ENCODE assay signal across 8 mouse cellular contexts in genomic region chr5:102045636-102046616, GRCm38 (mm10). TPM values are rescaled to one million over a fixed set of nuclear protein-coding genes. Genes with fewer than 3 reads are reported as not detected.
DNase-seq lines count a peak whose midpoint lies in the region; ATAC-seq and TF ChIP-seq lines count a peak whose summit lies in the region.

No protein-coding gene starts in this region.

- no peaks in the 10 kb centered on the region for H3K27me3 ChIP-seq in Patski

- DNase-seq in frontal cortex, postnatal 14 days (ENCODE audit: low spot score in 2 of 2) = no peak
- DNase-seq in Patski (ENCODE audit: low read depth, low spot score) (no peak), liver (peak; percentile 88)
- DNase-seq in heart, postnatal 14 days = peak; percentile 18 to 21
- DNase-seq in left cerebral cortex, postnatal 25 days (ENCODE audit: low spot score in 2 of 2) = no peak
- no peak for DNase-seq in thymus, postnatal 14 days
- DNase-seq in cerebellum, adult 8-10 months = no peak

- ATAC-seq in frontal cortex, adult (ENCODE audit: low TSS enrichment) = peak; percentile 8; the same call in 1 of the 2 replicates
- ATAC-seq in Patski = peak; percentile 20

- CTCF ChIA-PET in Patski (lab: Charles Lee) = interaction anchor here (1.0 to 1.6 kb wide), 3 partner anchors 8 to 15 kb away, joined by 3 read pairs; no protein-coding TSS in a partner anchor

- POLR2A ChIA-PET in Patski (lab: Charles Lee) = interaction anchor here (0.7 to 1.9 kb wide), 3 partner anchors 11 to 17 kb away, joined by 3 to 5 read pairs (median 3); no protein-coding TSS in a partner anchor

- intact Hi-C loops in heart, postnatal 14 days (cut with DNase I) = no loop called here
- intact Hi-C loops in left cerebral cortex, postnatal 25 days (cut with DNase I) = no loop called here

- TF ChIP-seq CTCF in Patski (IDR thresholded peaks at IDR 0.05) = no peak

- in situ Hi-C loops in Patski (cut with MboI; ENCODE audit: low pct_unique_long_range_greater_than_20kb) = no loop called here

RNA-seq across cellular contexts. Expression of gene Wdfy3, which starts 23.8 kb away (rescaled TPM):
- 61.1 TPM for polyA plus RNA-seq in Patski (2021)
- 10 to 100 TPM; 39.4 TPM for total RNA-seq in heart, postnatal 14 days (2021)
- 100 to 1,000 TPM; 125 to 129 TPM for total RNA-seq in left cerebral cortex, postnatal 25 days (2021)

Comparison
In these comparisons a context has a peak if more than half of its experiments do, and no peak if none do; other contexts are left out.
1. DNase-seq: peak in heart, postnatal 14 days (2 of 2) and liver (single experiment); none in frontal cortex, postnatal 14 days (0 of 2), Patski (single experiment), left cerebral cortex, postnatal 25 days (0 of 2), thymus, postnatal 14 days (single experiment) and cerebellum, adult 8-10 months (single experiment).